ENCODE assay signal across 8 mouse cellular contexts in genomic region chr1:88474598-88474997, GRCm38 (mm10). TPM values are rescaled to one million over a fixed set of nuclear protein-coding genes. Genes with fewer than 3 reads are reported as not detected.
DNase-seq lines count a peak whose midpoint lies in the region; ATAC-seq and TF ChIP-seq lines count a peak whose summit lies in the region.

No protein-coding gene starts in this region.

- TF ChIP-seq CTCF in kidney, adult 2 months (conservative IDR thresholded peaks at IDR 0.05; ENCODE audit: insufficient read depth, insufficient read length, low read depth, low read length) = no peak

- peak; percentile 51 for ATAC-seq in megakaryocyte, adult 5-6 weeks (ENCODE audit: poor library complexity, severe bottlenecking)

- no peaks in the 10 kb centered on the region for H3K36me3 ChIP-seq in kidney, adult 2 months (ENCODE audit: control insufficient read depth, insufficient read depth, low read length)

- H3K4me3 ChIP-seq in kidney, adult 2 months (ENCODE audit: insufficient read depth, low read depth, low read length) = no peak overlapping the region

- no peak for TF ChIP-seq POLR2A in kidney, adult 2 months (IDR thresholded peaks at IDR 0.05; ENCODE audit: low read depth, low read length)

- H3K4me1 ChIP-seq in kidney, adult 2 months (ENCODE audit: control insufficient read depth, insufficient read depth, low read length) = peaks cover 19% of the 10 kb centered on the region

- peak overlapping the region; percentile 88 for H3K27ac ChIP-seq in kidney, adult 2 months (ENCODE audit: insufficient read depth, low read depth, low read length)

- peak; percentile 18 for DNase-seq in ovary, adult 18-20 months (ENCODE audit: low spot score)
- no peak for DNase-seq in ovary, postnatal 10 days (ENCODE audit: low spot score)
- peak; percentile 70 for DNase-seq in gastrocnemius, postnatal 25 days
- DNase-seq in kidney, adult 2 months = peak; percentile 83
- DNase-seq in frontal cortex, postnatal 14 days (ENCODE audit: low spot score in 2 of 2) = no peak
- no peak for DNase-seq in cerebellum, adult 11 months
- no peak for DNase-seq in frontal cortex, postnatal 36 days (ENCODE audit: low spot score in 2 of 2)

- WGBS in kidney, adult 2 months = 16% methylated on average over 7 of the region's 7 CpGs

- H3K27me3 ChIP-seq in kidney, adult 2 months (replicated peaks; ENCODE audit: control insufficient read depth, insufficient read depth, low read length) = no peaks in the 10 kb centered on the region

RNA-seq across cellular contexts. Expression of gene Glrp1, which starts 35.3 kb away (rescaled TPM):
- not detected for total RNA-seq in gastrocnemius, postnatal 25 days (2021)
- polyA plus RNA-seq in kidney, adult 2 months (2012; rRNA removed) = not detected in 2 replicates
- 0.18 and 0.59 TPM in 2 replicates for total RNA-seq in megakaryocyte, adult 5-6 weeks (2015)
- not detected in 2 replicates for total RNA-seq in megakaryocyte, adult 5-6 weeks (2017)

Comparison
In these comparisons a context has a peak if more than half of its experiments do, and no peak if none do; other contexts are left out.
1. DNase-seq: peak in ovary, adult 18-20 months (single experiment), gastrocnemius, postnatal 25 days (single experiment) and kidney, adult 2 months (single experiment); none in ovary, postnatal 10 days (single experiment), frontal cortex, postnatal 14 days (0 of 2), cerebellum, adult 11 months (single experiment) and frontal cortex, postnatal 36 days (0 of 2).